Mouse (Mus musculus) gastrocnemius, postnatal 25 days (tissue): Measurements from ENCODE around the gene Alx3. TPM values are rescaled to one million over a fixed set of nuclear protein-coding genes. Genes with fewer than 3 reads are reported as not detected.

ENCODE experiments used
- DNase-seq: peaks from one replicate; pipeline ENCODE4 v3.0.0; 2022
- long read RNA-seq, 2 experiments: library from polyadenylated mRNA; stranded (forward); transcript quantifications; one replicate each; pipeline ENCODE4 v2.0.0; 2021
- total RNA-seq, 2 experiments: library from RNA; stranded (reverse); gene quantifications; 1 replicate in 1 of 2; 2 replicates in 1 of 2; pipeline ENCODE4 v1.2.3; 2021

Gene Alx3
- total RNA-seq = not detected
- long read RNA-seq, experiment 1 = 0 reads
- long read RNA-seq, experiment 2 = 0 reads

- DNase-seq = no peak
Measured at GRCm38 (mm10) chr3:107594662-107595263, at the start of gene Alx3. TSS of gene Alx3 (plus strand) at chr3:107595031.

- no peak for DNase-seq
Measured at GRCm38 (mm10) chr3:107545278-107545677, 49.6 kb upstream of the Alx3 start.

GRCm38 (mm10) chr3:107545716-107546412, 49.0 kb upstream of the Alx3 start:
- no peak for DNase-seq

- no peak for DNase-seq
Measured at GRCm38 (mm10) chr3:107546956-107547355, 47.9 kb upstream of the Alx3 start.

GRCm38 (mm10) chr3:107550409-107551049, 44.3 kb upstream of the Alx3 start:
- DNase-seq = no peak

GRCm38 (mm10) chr3:107554842-107555241, 40.0 kb upstream of the Alx3 start, which contains the start of gene Ubl4b:
TSS of gene Ubl4b (minus strand) at chr3:107555073.
- DNase-seq = no peak

GRCm38 (mm10) chr3:107558740-107559139, 36.1 kb upstream of the Alx3 start:
- DNase-seq = no peak

GRCm38 (mm10) chr3:107559183-107559582, 35.6 kb upstream of the Alx3 start:
- peak; percentile 70 for DNase-seq

GRCm38 (mm10) chr3:107562104-107562503, 32.7 kb upstream of the Alx3 start:
- DNase-seq = no peak

GRCm38 (mm10) chr3:107562591-107562990, 32.2 kb upstream of the Alx3 start:
- DNase-seq = no peak

GRCm38 (mm10) chr3:107563880-107564279, 31.0 kb upstream of the Alx3 start:
- no peak for DNase-seq

- DNase-seq = no peak
Measured at GRCm38 (mm10) chr3:107565331-107565730, 29.5 kb upstream of the Alx3 start.

- DNase-seq = no peak
Measured at GRCm38 (mm10) chr3:107567766-107568165, 27.1 kb upstream of the Alx3 start.

GRCm38 (mm10) chr3:107568721-107569120, 26.1 kb upstream of the Alx3 start:
- no peak for DNase-seq

GRCm38 (mm10) chr3:107571205-107571604, 23.6 kb upstream of the Alx3 start:
- DNase-seq = no peak

GRCm38 (mm10) chr3:107576807-107577206, 18.0 kb upstream of the Alx3 start:
- DNase-seq = no peak

- no peak for DNase-seq
Measured at GRCm38 (mm10) chr3:107577810-107578390, 16.9 kb upstream of the Alx3 start.

GRCm38 (mm10) chr3:107579466-107579865, 15.4 kb upstream of the Alx3 start:
- DNase-seq = no peak

GRCm38 (mm10) chr3:107581103-107582010, 13.5 kb upstream of the Alx3 start:
- DNase-seq = no peak

- no peak for DNase-seq
Measured at GRCm38 (mm10) chr3:107582130-107582874, 12.5 kb upstream of the Alx3 start.
